Comparison of ENCODE assay signal across 30 mouse cellular contexts in the genomic region with DNA sequence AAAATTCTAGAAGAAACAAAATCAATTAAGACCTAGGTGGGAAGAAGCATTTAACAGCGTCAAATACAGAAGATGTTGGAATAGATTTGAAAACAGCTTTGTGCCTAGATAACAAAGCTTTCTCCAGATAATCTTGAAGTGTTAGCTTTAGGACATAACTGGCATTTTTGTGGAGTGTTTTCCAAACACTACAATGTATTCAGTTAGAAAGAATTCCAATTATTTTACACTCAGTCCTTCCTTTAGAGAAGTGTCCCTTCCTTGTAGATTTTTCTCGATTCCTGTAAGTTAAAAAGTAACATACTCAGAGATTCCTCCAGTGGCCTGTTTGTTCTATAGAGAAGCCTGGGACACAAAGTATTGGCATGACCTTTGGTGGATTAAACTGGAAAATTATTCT. TPM values are rescaled to one million over a fixed set of nuclear protein-coding genes. Genes with fewer than 3 reads are reported as not detected.
A peak's percentile ranks its signal among the peaks of the same experiment; 100 is the strongest.
DNase-seq lines count a peak whose midpoint lies in the region; ATAC-seq and TF ChIP-seq lines count a peak whose summit lies in the region.
"Had no signal": no experiment of that assay in that cellular context is flagged by ENCODE, and none has a peak within 500 bp of the region (broad histone marks: within the 10 kb centered on the region; RNA-seq: fewer than 3 reads in every experiment).

No protein-coding gene starts in this region.

- TF ChIP-seq POLR2A in lung, adult 2 months (IDR thresholded peaks at IDR 0.05; ENCODE audit: borderline replicate concordance, extremely low read depth, low read depth, low read length) = no peak
- TF ChIP-seq POLR2A in embryonic fibroblast, embryonic 13.5 days (IDR thresholded peaks at IDR 0.05; ENCODE audit: low read depth, low read length) = no peak

- no peak overlapping the region for H3K9ac ChIP-seq in lung, embryonic 14.5 days
- H3K9ac ChIP-seq in lung, postnatal 0 days (replicated peaks; ENCODE audit: low read depth) = no peak overlapping the region
- H3K9ac ChIP-seq: embryonic facial prominence, embryonic 13.5 days; forebrain, embryonic 13.5 days; heart, embryonic 13.5 days; hindbrain, embryonic 14.5 days had no signal

- H3K9me3 ChIP-seq in lung, embryonic 14.5 days (ENCODE audit: low read depth, low read length) = no peaks in the 10 kb centered on the region
- H3K9me3 ChIP-seq in lung, postnatal 0 days (ENCODE audit: low read length) = no peaks in the 10 kb centered on the region
- H3K9me3 ChIP-seq: embryonic facial prominence, embryonic 10.5 days; embryonic facial prominence, embryonic 13.5 days; forebrain, embryonic 10.5 days; forebrain, embryonic 13.5 days; heart, embryonic 10.5 days; heart, embryonic 13.5 days had no signal

- no peak overlapping the region for H3K4me2 ChIP-seq in lung, embryonic 14.5 days
- H3K4me2 ChIP-seq in lung, postnatal 0 days (replicated peaks; ENCODE audit: low read depth, low read length) = no peak overlapping the region
- H3K4me2 ChIP-seq: embryonic facial prominence, embryonic 13.5 days; forebrain, embryonic 13.5 days; heart, embryonic 13.5 days; hindbrain, embryonic 14.5 days had no signal

- peak; percentile 99 for TF ChIP-seq EP300 in lung, postnatal 0 days (IDR thresholded peaks at IDR 0.05)

- no peak for ATAC-seq in lung, embryonic 14.5 days (ENCODE audit: insufficient read depth)
- peak; percentile 67 for ATAC-seq in lung, postnatal 0 days
- ATAC-seq: forebrain, embryonic 13.5 days; forebrain, embryonic 16.5 days; hindbrain, postnatal 0 days had no signal

- no peaks in the 10 kb centered on the region for H3K27me3 ChIP-seq in lung, embryonic 14.5 days (ENCODE audit: insufficient read depth, low read length)
- no peaks in the 10 kb centered on the region for H3K27me3 ChIP-seq in lung, postnatal 0 days (replicated peaks; ENCODE audit: insufficient read depth, low read length)
- H3K27me3 ChIP-seq: CH12.LX; embryonic facial prominence, embryonic 13.5 days; forebrain, embryonic 13.5 days; heart, embryonic 13.5 days had no signal

- WGBS in lung, embryonic 14.5 days = 46% methylated on average over 2 of the region's 2 CpGs
- 59% methylated on average over 2 of the region's 2 CpGs for WGBS in lung, adult 2 months
- WGBS in lung, postnatal 0 days = 33% methylated on average over 2 of the region's 2 CpGs

- peaks cover 5% of the 10 kb centered on the region; the same call in 1 of the 2 replicates for H3K4me1 ChIP-seq in lung, embryonic 14.5 days (ENCODE audit: insufficient read depth)
- peaks cover 6% of the 10 kb centered on the region for H3K4me1 ChIP-seq in lung, adult 2 months (ENCODE audit: control insufficient read depth, insufficient read depth, low read length)
- no peaks in the 10 kb centered on the region for H3K4me1 ChIP-seq in lung, postnatal 0 days (ENCODE audit: insufficient read depth, low read depth, low read length)
- peaks cover 3% of the 10 kb centered on the region; the same call in 1 of the 2 replicates for H3K4me1 ChIP-seq in embryonic fibroblast, embryonic 13.5 days (ENCODE audit: control insufficient read depth, insufficient read depth, low read length)
- H3K4me1 ChIP-seq: embryonic facial prominence, embryonic 13.5 days; heart, embryonic 10.5 days; heart, embryonic 13.5 days had no signal

- no peaks in the 10 kb centered on the region for H3K36me3 ChIP-seq in lung, embryonic 14.5 days (ENCODE audit: insufficient read depth)
- no peaks in the 10 kb centered on the region for H3K36me3 ChIP-seq in lung, postnatal 0 days (ENCODE audit: insufficient read depth, low read length)
- H3K36me3 ChIP-seq: embryonic facial prominence, embryonic 10.5 days; embryonic facial prominence, embryonic 13.5 days; forebrain, embryonic 10.5 days; G1E; heart, embryonic 10.5 days; heart, embryonic 13.5 days had no signal

- TF ChIP-seq CTCF in lung, embryonic 14.5 days (IDR thresholded peaks at IDR 0.05; ENCODE audit: low read depth) = no peak
- no peak for TF ChIP-seq CTCF in lung, adult 2 months (IDR thresholded peaks at IDR 0.05; ENCODE audit: insufficient read depth, low read length)
- TF ChIP-seq CTCF in lung, postnatal 0 days (IDR thresholded peaks at IDR 0.05) = no peak
- no peak for TF ChIP-seq CTCF in embryonic fibroblast, embryonic 13.5 days (IDR thresholded peaks at IDR 0.05; ENCODE audit: borderline replicate concordance, insufficient read depth, low read length)

- peak overlapping the region; percentile 12; the same call in 1 of the 2 replicates for H3K27ac ChIP-seq in lung, embryonic 14.5 days (ENCODE audit: low read depth)
- no peak overlapping the region for H3K27ac ChIP-seq in lung, postnatal 0 days (ENCODE audit: low read length)
- H3K27ac ChIP-seq in embryonic fibroblast, embryonic 13.5 days (ENCODE audit: insufficient read depth, low read length) = peak overlapping the region; percentile 89
- H3K27ac ChIP-seq: embryonic facial prominence, embryonic 10.5 days; embryonic facial prominence, embryonic 13.5 days; forebrain, embryonic 10.5 days; forebrain, embryonic 13.5 days; heart, adult 2 months; heart, embryonic 10.5 days; heart, embryonic 13.5 days; hindbrain, embryonic 14.5 days; hindbrain, postnatal 0 days had no signal

- DNase-seq in lung, embryonic 14.5 days = peak; percentile 38
- no peak for DNase-seq in lung, adult 2 months
- DNase-seq in lung, postnatal 0 days (ENCODE audit: low spot score) = peak; percentile 60
- DNase-seq in lung, postnatal 10 days = no peak
- DNase-seq in adrenal gland, postnatal 36 days = no peak
- DNase-seq: adrenal gland, adult 2 months; adrenal gland, postnatal 14 days; B cell, adult 2 months; cerebellum, adult 11-12 months; cerebellum, adult 8-10 months; cerebellum, postnatal 10 days; cerebellum, postnatal 36 days; embryo, embryonic 11 days; gastrocnemius, postnatal 10 days; gastrocnemius, postnatal 36 days; heart, adult 2 months; heart, postnatal 14 days; heart, postnatal 4 days had no signal

- no peak overlapping the region for H3K4me3 ChIP-seq in lung, embryonic 14.5 days (ENCODE audit: low read depth, low read length)
- no peak overlapping the region for H3K4me3 ChIP-seq in lung, adult 2 months (replicated peaks; ENCODE audit: extremely low read depth, low read depth, low read length)
- H3K4me3 ChIP-seq in lung, postnatal 0 days (ENCODE audit: low read depth, low read length) = no peak overlapping the region
- no peak overlapping the region for H3K4me3 ChIP-seq in embryonic fibroblast, embryonic 13.5 days (ENCODE audit: insufficient read depth, low read length)
- H3K4me3 ChIP-seq: embryonic facial prominence, embryonic 10.5 days; embryonic facial prominence, embryonic 13.5 days; forebrain, embryonic 10.5 days; forebrain, embryonic 13.5 days; heart, adult 2 months; heart, embryonic 10.5 days; heart, embryonic 13.5 days had no signal

RNA-seq across cellular contexts. Expression of a gene that starts 23.7 kb away (rescaled TPM):
- polyA plus RNA-seq in lung, embryonic 14.5 days (2014; fragmentation: Nextera tagmentation; extraction: Ambion mirVana) = 18.0 and 21.9 TPM in 2 replicates
- polyA plus RNA-seq in lung, adult 2 months (2012; rRNA removed) = 8.3 and 20.6 TPM in 2 replicates
- polyA plus RNA-seq in lung, postnatal 0 days (2015; fragmentation: Nextera tagmentation; extraction: Ambion mirVana) = 9.5 and 9.6 TPM in 2 replicates
- 20.9 and 26.4 TPM in 2 replicates for polyA plus RNA-seq in embryonic fibroblast, embryonic 13.5 days (2011; ENCODE audit: insufficient read length, low read depth, missing spikeins)
- 1 to 10 TPM; 1.7 to 2.3 TPM for total RNA-seq in adrenal gland, postnatal 36 days (2021)
- polyA plus RNA-seq: G1E had no signal

Comparison
In these comparisons a context has a peak if more than half of its experiments do, and no peak if none do; other contexts are left out.
1. DNase-seq: peak in lung, embryonic 14.5 days (single experiment) and lung, postnatal 0 days (single experiment); none in lung, adult 2 months (single experiment), lung, postnatal 10 days (single experiment) and adrenal gland, postnatal 36 days (0 of 2).